Mouse (Mus musculus): Measurements from ENCODE around the gene Slc38a9.

The Slc38a9 gene

DNA sequence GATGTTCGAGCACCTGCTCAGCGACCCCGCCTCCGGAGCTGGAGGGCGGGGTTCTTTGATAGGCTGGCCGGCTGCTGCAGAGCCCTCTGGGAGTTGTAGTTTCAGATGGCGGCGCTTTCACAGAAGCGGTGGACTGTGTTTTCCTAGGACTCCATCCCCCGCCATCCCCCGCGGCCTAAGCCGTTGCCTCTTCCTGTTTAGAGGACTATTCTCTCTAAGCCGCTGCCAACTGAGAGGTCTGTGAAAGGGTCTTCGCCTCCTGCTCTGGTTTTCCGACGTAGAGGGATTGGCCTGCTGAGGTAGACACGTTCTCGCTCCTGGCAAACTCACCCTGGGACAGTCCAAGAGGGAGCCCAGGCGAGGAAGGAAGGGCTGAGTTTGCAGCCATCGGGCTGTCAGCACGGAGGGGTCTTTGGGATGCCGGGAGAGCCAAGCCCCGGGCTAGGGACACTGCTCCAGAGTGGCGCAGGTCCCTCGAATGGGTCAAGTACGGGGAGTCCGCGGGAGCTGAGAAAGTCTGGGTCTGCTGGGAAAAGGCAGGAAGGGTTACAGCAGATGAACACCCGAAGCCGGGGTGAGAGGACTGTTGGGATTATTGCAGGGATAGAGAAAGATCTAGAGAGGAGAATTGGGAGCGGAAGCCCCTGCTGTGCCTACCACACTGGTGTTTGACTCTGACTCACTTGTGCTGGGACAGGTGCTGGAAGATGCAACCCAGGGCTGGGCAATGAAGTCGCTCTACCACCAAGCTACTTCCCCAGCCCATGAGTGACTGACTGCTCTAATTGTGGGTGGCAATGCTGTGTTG lies at the start of gene Slc38a9:
Gene Slc38a9, plus strand, starts transcription at position 178 of the 808 bp plus-strand sequence.
- DNase-seq, result peak; percentile 92

DNA sequence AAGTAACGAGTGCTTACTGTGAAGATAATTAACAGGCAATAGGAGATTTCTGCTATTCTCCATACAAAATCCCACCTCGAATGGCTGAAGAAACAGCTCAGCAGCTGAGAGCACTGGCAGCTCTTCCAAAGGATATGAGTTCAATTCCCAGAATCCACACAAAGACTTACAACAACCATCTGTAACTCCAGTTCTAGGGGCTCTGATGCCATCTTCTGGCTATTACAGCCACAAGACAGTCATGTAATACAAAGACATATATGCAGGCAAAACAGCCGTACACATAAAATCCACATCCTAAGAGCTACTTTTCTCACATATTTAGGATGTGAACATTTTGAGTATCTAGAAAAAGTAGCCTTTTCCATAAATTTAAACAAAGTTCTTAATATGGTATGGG lies 39.0 kb upstream of the Slc38a9 start:
- no peak for DNase-seq

DNA sequence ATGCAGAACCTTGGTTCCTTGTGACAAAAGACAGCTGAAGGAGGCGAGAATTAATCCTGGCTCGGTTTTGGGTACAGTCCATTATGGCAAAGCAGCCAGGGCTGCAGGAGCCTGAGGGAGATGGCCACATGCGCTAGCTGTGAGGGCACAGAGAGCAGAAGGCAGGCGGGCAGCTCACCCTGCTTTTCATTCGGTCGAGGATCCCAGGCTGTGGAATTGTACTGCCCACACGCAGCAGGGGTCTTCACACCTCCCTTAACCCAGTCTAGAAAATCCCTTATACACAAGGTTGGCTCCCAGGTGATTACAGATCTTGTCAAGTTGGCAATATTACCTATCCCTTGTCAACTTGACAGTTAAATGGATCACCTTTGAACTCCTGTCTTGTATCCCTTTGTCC lies 36.9 kb upstream of the Slc38a9 start:
- no peak for DNase-seq

DNA sequence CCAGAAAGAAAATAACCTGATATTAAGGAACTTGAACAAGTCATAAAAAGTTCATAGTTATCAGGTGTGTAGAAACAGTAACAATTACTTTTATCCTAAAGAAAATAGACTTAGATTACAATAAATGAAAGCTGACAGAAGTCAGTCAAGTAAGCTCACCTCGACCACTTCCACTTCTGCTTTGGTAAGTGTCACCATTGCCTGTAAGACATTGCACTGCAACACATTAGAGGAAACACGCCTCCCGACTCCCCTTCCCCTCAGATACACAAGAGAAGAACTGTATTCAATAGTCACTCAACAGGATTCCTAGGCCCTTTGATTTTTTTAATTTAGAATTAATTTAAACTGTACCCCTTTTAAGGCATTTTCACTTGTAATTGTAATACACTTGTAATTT lies 35.9 kb upstream of the Slc38a9 start:
- no peak for DNase-seq

DNA sequence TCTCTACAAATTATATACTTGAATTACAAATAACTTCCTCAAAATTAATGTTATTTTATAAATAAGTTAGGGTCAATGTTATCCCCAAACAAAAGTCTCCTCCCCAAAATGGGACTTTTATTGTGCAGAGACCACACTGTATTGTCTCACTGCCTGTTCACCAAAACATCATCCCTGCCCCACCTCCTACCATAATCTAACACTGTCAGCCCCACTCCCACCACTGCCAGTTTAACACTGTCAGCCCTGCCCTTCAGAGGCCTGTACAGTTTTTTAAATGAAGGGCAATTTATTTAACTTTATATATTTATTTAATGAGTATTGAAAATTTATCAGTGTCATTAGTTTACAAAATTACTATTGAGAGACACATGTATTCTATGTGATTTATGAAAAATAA lies 35.0 kb upstream of the Slc38a9 start:
- no peak for DNase-seq

DNA sequence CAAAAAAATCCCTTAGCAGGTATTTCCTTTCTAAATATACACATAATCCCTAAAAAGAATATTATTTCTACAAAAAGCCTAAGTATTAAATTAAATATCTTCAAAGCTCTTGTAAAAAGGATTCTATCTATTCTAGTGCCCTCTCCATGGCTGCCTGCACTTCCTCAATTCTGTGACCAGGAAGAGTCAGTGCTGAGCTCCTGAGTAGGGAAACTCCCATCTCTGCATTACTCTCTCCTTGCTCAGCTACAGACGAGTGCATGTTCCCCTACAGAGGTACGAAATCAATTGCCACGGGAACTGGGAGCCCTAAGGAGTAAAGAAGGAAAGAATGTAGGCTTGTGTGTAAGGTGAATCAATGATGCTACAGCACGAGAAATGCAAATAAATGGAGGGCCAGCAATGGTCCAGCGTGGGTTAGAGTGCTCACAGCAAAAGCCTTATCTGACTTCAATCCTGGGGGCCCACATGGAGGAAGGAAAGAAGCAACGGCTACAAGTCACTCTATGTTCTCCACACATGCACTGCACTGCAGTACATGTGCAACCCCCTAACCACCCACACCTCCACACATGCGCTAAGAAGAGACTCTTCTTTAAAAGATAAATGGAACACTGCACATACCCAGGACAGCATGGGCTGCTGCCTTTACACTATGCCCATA lies 25.2 kb upstream of the Slc38a9 start:
- no peak for DNase-seq

DNA sequence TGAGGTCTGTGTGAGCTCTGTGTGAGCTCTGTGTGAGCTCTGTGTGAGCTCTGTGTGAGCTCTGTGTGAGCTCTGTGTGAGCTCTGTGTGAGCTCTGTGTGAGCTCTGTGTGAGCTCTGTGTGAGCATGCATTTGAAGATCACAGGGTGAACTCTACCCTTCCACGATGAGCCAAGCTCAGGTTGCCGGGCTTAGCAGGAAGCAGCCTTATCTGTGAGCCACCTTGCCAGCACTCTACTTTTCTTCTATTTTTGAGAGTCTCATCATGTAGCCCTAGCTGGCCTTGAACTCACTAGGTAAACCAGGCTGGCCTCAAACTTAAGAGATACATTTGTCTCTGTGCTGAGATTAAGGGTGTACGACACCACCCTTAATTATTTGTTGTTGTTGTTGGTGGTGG lies 24.1 kb upstream of the Slc38a9 start:
- DNase-seq, result no peak

DNA sequence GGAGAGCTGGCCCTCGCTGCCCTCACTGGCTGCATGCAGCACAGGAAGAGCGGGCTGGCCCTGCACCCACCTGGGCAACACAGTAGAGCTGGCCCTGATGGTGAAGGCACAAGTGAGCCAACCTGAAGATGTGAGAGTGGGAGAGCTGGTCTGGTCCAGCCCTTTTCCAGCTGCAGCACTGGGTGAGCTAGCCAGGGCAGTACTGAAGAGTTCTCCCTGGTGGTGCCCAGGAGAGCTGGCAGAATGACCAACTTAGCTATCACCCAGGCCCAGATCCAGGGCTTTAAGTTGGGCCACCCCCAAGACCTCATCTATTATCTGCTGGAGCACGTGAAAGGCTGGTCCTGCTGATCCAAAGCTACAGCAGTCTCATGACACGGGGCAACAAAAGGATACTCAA lies 21.4 kb upstream of the Slc38a9 start:
- no peak for DNase-seq

DNA sequence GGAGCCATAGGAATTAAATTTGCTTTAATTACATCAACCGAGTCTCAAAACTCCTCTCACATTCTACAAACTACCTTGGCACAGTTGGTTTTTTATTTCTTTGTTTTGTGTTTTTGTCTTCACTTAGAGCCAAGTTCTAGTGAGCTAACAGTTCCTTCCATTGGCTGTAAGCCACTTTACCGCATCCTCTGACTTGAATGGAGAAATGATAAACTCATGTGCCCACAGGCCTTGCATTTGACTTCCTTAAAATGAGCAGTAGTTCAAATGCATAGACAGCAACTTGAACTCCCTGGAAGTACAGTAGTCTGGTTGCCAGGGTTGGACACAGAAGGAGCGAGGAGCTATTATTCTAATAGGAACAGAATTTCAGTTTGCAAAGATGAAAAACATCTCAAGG lies 17.7 kb upstream of the Slc38a9 start:
- DNase-seq, result no peak

DNA sequence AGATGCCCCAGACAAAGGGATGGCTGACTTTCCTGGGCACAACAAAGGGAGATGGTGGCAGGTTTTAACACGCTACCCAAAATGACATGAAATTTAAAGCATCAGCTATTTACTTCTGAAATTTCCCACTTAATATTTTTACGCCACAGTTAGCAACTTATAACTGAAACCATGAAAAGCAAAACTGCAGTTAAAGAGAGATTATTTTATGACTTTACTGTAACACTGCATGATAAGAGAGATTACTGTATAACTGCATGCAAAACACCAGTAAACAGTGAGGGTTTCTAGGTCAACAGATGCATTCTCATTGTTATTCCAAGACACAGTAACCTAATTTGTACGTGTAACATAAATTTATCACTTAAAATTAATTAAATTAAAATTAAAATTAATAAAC lies 15.6 kb upstream of the Slc38a9 start:
- no peak for DNase-seq

DNA sequence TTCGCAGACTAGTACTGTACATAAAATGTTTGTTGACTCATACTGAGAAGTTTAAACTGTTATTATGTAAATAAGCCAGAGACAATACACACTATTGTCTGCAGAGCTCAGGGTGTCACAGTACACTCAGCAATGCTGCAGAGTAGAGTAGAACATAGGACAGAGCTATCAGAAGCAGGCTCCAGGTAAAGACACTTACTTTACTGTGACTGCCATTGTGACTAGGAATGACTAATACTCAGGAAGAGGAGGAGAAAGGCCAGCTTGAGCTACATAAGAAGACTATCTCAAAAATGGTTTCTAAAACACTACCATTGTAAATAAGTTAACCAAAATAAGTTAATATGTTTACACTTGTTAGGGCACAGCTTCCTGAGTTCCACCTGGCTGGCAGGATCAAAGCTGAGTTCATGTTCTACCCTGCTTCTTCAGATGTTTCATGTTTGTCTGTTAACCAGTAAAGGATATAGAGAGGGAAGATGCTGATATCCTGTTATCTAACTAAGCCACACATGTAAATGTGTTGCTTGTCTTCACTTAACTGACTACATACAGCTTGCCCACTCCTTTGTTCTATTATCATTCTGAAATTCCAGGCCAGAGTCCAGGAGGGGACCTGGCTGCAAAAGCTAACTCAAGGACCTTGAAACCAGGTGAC lies 14.9 kb upstream of the Slc38a9 start:
- no peak for DNase-seq

DNA sequence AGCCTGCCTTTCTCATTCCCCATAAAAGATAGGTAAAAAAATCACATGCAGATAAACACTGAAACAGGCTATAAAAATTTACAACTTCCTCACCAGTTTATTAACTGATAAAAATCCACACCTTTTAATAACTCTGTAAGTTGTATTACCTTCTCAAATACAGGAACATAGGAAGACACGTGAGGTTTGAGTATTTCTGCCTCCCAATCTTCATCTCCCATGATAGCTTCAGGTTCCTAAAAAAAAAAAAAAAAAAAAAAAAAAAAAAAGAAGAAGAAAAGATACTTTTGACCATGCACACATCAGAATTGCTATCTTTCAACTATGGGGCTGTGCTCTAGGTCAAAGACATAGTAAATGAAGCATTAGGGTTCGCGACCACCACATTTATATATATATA lies 9.4 kb upstream of the Slc38a9 start:
- DNase-seq, result no peak

DNA sequence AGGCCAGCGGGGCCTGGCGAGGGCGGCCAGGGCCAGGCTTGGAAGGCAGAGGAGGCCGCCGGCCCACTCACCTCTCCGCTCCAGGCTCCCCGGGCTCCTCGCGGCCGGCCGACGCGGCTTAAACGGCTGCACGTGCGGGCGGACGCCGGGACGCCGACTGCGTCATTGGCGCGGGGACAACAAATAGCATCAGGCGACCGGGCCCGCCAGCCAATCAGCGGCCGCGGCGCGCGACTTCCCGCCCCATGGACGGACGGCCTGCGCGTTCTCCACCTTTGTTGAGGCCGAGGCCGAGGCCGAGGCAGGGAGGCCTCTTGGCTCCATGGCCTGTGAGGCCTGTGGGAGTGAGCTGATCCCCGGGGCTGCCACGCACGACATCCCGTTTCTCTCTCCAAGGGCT lies 8.3 kb upstream of the Slc38a9 start, which contains the start of gene Ddx4:
Gene Ddx4, minus strand, starts transcription at position 271 of the 400 bp plus-strand sequence.
- DNase-seq, result no peak

DNA sequence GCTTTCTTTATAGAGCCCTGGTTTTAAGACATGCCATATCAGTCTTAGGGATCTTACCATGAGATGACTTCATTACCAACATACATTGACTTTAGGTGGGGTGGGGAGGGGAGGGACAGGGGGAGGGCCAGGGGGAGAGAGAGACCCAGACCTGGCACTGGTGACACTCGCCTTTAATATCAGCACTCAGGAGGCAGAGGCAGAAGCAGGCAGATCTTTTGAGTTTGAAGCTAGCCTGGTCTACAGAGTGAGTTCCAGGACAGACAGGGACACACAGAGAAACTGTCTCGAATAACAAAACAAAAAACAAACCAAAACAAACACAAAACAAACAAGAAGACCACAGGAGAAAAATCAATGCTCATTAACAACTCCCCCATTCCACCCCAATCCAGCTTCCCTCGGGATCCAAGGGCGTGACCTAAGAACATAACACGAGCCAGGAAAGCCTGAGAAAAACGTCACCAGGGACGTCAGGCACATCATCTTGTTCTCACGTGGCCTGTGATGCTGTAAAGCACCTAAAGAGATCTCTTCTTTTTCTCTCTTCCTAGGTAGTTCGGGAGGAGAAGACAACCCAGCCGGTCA lies 471 bp upstream of the Slc38a9 start:
- no peak for DNase-seq

DNA sequence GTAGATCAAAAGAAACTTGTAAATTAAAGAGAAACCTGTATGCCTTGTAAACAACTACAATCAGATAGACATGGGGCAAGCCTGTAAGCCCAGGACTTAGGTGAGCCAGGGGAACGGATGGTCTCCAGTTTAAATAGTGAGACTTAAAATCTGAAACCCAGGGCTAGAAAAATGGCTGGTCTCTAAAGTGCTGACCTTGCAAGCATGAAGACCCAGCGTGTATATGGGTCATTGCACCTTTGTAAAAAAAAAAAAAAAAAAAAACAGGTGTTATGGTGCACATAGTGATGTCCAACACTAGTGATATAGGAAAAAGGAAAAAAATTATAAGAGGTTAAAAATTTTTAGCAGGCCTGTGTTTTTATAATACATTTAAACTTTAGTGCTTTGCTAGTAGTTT lies 1.1 kb downstream of the Slc38a9 start:
- DNase-seq, result no peak

DNA sequence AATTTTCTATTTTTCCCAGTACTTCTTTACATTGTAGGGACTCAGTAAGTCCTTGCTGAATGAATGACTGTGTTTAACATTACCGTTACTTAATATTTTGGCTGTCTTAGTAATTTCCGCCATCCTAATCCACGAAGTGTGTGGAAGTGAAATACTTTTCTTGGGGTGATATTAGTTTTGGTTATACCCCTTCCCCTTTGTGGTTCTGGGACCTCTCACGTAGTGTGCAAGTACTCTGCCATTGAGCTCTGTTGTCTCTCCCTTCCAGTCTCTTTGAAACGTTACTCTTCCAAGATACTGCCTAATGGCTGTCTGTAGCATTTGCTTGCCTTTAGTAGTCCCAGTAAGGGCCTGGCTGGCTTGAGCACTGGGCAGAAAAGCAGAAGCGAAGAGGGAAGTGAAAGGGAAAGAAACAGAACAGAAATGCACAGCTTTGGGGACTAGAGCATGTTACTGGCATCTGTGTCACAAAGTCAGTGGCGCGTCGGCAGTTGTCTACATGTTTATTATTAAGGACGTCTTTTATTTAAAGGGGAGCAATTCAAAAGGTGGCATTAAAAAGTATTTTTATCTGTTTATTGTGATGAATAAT lies 6.0 kb downstream of the Slc38a9 start:
- DNase-seq, result no peak

DNA sequence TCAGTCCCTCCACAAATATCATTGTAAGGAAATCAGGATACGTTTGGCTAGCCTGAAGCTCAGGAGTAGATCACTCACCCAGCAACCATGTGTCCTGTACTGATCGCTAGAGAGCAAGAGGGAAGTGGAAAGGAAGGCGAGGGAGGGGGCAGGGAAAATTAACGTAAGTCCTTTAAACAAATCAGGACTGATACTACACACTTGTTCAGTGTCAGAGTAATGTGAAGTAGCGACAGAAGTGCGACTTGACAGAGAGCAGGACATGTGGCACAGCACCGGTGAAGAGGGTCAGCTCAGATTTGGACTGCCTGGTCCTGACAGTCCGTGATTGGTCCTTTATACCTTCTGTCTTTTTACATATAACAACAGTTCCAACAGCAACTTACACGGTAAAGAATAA lies 6.7 kb downstream of the Slc38a9 start:
- no peak for DNase-seq

DNA sequence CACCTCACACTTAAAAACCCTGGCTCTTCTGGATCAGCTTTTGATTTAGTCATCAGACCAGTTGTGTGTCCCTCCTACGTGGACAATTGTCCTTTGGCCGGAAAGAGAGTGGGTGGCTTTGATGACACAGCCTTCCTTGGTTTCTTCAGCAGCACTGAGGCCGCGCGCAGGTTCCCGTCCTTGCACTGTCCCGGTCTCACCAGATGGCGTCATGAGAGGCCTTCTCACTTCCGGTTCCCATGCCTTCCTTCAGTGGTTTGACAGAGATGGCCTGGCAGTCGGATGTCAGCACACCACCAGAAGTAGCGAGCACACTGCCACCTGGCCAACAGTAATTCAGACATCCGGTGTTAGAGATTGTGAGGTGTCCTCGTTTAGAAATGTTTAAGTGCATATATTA lies 11.2 kb downstream of the Slc38a9 start:
- no peak for DNase-seq

DNA sequence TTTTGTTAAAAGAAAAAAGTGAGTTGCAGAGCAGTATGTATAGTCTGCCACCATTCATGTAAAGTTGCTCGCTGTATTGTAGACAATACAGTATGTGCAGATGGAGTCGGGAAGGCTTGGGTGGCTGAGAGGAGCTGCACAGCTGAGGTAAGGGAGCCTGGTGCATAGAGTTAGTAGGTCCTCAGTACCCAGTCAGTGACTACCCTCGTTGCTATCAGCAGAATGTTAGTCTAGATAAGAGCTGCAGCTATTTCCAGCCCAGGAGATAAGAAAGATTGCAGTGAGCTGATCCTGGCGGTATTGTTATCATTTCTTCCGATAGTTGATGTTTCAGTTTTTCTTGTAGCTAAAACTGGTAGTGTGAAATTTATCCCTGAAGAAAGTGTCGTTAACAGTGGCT lies 12.2 kb downstream of the Slc38a9 start:
- no peak for DNase-seq

DNA sequence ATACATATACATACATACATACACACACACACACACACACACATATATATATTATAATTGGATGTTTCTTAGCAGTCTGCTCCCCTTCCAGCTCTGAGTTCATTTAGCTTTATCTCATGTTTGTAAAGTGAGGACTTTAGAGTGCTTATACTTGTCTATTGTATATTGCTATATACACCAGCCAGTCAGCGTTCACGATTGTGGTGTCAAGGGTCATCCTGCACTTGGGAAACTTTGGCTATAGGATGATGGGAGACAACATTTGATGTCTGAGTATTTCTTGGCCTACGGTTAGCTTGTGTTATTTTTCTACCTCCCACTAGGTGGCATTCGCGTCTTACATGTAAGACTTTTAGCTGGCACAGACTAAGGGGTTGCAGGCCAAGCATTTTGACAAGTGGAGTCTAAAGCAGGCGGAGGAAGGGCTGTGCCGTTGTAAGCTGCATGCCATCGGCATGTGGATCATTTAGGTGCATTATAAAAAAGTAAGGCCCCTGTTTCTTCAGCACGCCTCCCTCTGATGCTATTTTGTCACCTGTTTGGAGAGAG lies 13.4 kb downstream of the Slc38a9 start:
- no peak for DNase-seq

DNA sequence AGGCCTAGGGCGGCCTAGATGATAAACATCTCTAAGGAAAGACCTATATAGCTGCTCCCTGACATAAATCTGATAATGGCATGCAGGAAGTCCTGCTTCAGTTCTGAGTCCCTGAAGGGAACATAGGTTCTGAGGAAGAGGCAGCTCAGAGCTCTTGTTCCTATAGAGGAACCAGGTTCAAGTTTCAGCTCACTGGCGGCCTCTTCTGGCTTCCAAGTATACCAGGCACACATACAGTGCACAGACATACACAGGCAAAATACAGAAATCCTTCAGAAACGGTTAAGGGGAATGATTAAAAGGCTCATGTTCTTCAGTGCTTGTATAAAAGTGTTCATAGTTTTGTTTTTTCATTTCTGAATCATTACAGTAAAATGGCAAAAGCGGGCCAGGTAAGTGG lies 17.6 kb downstream of the Slc38a9 start:
- no peak for DNase-seq

DNA sequence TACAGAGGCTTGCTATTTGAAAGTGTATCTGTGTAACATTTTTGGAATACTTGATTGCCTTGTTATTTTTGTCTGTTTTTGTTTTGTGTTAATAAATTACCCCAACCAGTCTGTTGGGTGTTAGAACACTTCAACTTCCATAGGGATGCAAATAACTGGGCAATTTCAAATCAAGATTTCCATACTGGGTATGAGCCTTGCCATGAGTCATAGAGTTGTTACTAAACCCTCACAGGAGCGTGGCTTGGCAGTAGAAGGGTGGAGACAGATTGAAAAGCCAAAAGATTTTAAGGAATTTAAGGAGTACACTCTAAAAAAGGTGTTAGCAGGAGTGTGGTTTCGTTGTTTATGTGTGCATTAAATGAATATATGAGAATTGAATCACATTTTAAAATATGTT lies 22.8 kb downstream of the Slc38a9 start:
- no peak for DNase-seq

DNA sequence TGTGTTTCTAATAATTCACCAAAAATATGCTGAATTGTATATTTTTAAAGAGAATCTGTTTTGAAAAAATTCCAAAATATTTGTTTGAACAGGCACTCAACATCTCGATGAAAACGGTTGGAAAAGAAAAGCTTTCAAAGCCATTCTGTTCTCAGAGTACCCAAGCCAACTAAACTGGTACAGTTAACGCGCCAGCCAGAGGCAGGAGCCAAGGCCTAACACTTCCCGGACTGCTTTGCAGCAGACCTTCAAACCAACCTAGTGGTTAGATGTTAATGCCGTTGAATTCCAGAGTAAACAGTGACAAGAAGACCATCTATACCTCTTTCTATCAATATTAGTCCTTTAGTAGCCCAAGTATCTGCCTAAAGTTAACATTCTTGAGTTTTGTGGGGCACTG lies 23.4 kb downstream of the Slc38a9 start:
- DNase-seq, result no peak

All from right cerebral cortex, postnatal 25 days (tissue).